Mouse (Mus musculus): ENCODE results near the gene Tmie. TPM values are rescaled to one million over a fixed set of nuclear protein-coding genes. Genes with fewer than 3 reads are reported as not detected.
"Not testable (repeated sequence)": the region's sequence is repeated elsewhere in the genome, so short reads cannot be mapped to it uniquely, and the experiment has no call there.

Tmie gene
- polyA plus RNA-seq, 1 experiment, result 2.7 TPM

GRCm38 (mm10) chr9:110825426-110825825, 54.5 kb downstream of the Tmie start:
- TF ChIP-seq POLR2A (IDR thresholded peaks at IDR 0.05; ENCODE audit: extremely low read depth, insufficient read depth, low read length) (no peak), CTCF (IDR thresholded peaks at IDR 0.05; ENCODE audit: extremely low read depth, insufficient read depth, low read length) (no peak)
- H3K4me1 ChIP-seq (ENCODE audit: control insufficient read depth, insufficient read depth, low read length), result no peaks in the 10 kb centered on the region
- H3K4me3 ChIP-seq (ENCODE audit: insufficient read depth, low read length), result no peak overlapping the region
- H3K27ac ChIP-seq (ENCODE audit: insufficient read depth, low read length), result no peak overlapping the region

DNA sequence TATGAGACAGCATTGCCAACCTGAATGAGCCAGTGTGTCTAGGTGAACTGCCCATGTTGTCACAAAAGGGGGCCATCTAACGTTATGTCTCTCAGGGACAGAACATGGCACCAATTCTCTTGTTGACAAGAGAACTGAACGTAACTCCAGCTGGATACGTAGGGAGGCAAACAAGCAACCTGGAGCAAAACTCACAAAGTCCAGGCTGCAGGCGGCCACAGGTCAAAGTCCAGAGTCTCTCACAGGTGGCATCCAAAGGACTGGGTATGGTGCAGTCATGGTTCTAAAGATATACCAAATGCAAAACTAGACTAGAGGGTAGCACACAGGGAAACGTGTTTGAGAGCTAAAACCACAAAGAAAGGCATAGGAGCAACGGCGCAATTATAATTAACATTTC, 58.5 kb downstream of the Tmie start:
- H3K4me3 ChIP-seq (ENCODE audit: insufficient read depth, low read length), result no peak overlapping the region
- no peak overlapping the region for H3K27ac ChIP-seq (ENCODE audit: insufficient read depth, low read length)
- no peaks in the 10 kb centered on the region for H3K4me1 ChIP-seq (ENCODE audit: control insufficient read depth, insufficient read depth, low read length)
- TF ChIP-seq POLR2A (IDR thresholded peaks at IDR 0.05; ENCODE audit: extremely low read depth, insufficient read depth, low read length) (no peak), CTCF (IDR thresholded peaks at IDR 0.05; ENCODE audit: extremely low read depth, insufficient read depth, low read length) (no peak)

GRCm38 (mm10) chr9:110820546-110820945, 59.4 kb downstream of the Tmie start:
- H3K27ac ChIP-seq (ENCODE audit: insufficient read depth, low read length); H3K4me3 ChIP-seq (ENCODE audit: insufficient read depth, low read length); H3K4me1 ChIP-seq (ENCODE audit: control insufficient read depth, insufficient read depth, low read length): not testable (repeated sequence)

Other genes with a start within 250 kb of the Tmie start
- 10.0 and 10.7 TPM in 2 replicates for gene Nbeal2, start 226.0 kb downstream of the Tmie start, polyA plus RNA-seq (2012; rRNA removed)
- 100 and 103 TPM in 2 replicates for gene Ccdc12, start 223.6 kb downstream of the Tmie start, polyA plus RNA-seq (2012; rRNA removed)
- gene Myl3, start 138.3 kb downstream of the Tmie start, polyA plus RNA-seq (2012; rRNA removed), result 0.13 and 0.30 TPM in 2 replicates
- gene Pth1r, start 133.0 kb downstream of the Tmie start, polyA plus RNA-seq (2012; rRNA removed), result 8.2 and 9.0 TPM in 2 replicates
- not detected in 2 replicates for gene Prss42, start 81.9 kb downstream of the Tmie start, polyA plus RNA-seq (2012; rRNA removed)
- gene Prss44, start 66.1 kb downstream of the Tmie start, polyA plus RNA-seq (2012; rRNA removed), result not detected in 2 replicates
- gene Prss43, start 53.4 kb downstream of the Tmie start, polyA plus RNA-seq (2012; rRNA removed), result 0.08 and 0.21 TPM in 2 replicates
- 0.44 and 0.50 TPM in 2 replicates for gene Prss45, start 45.5 kb downstream of the Tmie start, polyA plus RNA-seq (2012; rRNA removed)
- gene Prss46, start 35.6 kb downstream of the Tmie start, polyA plus RNA-seq (2012; rRNA removed), result not detected in 2 replicates
- 0.95 and 1.1 TPM in 2 replicates for gene Prss50, start 22.1 kb downstream of the Tmie start, polyA plus RNA-seq (2012; rRNA removed)
- gene Als2cl, start 243 bp downstream of the Tmie start, polyA plus RNA-seq (2012; rRNA removed), result 8.4 and 9.1 TPM in 2 replicates
- not detected in 2 replicates for gene Fam240a, start 36.7 kb upstream of the Tmie start, polyA plus RNA-seq (2012; rRNA removed)
- 1.1 and 1.3 TPM in 2 replicates for gene Tdgf1, start 66.0 kb upstream of the Tmie start, polyA plus RNA-seq (2012; rRNA removed)
- 0.83 and 1.3 TPM in 2 replicates for gene Lrrc2, start 71.4 kb upstream of the Tmie start, polyA plus RNA-seq (2012; rRNA removed)
- gene Rtp3, start 110.5 kb upstream of the Tmie start, polyA plus RNA-seq (2012; rRNA removed), result 0.45 and 0.69 TPM in 2 replicates
- 0.40 TPM in 1 of 2 replicates, not detected in the other for gene Ltf, start 139.2 kb upstream of the Tmie start, polyA plus RNA-seq (2012; rRNA removed)
- gene Ccrl2, start 177.4 kb upstream of the Tmie start, polyA plus RNA-seq (2012; rRNA removed), result 1.9 and 2.1 TPM in 2 replicates
- 55.5 and 59.5 TPM in 2 replicates for gene Lrrfip2, start 237.5 kb upstream of the Tmie start, polyA plus RNA-seq (2012; rRNA removed)